Mouse (Mus musculus) Muller cell, postnatal 12 days (primary cell): ENCODE measurements around the gene Fam178b.

Experiments used
- DNase-seq: peaks from one replicate; pipeline ENCODE4 v3.0.0-alpha.2; 2015; ENCODE audit errors: inconsistent ontology term

Fam178b gene

GRCm38 (mm10) chr1:36682620-36683355 is at the start of gene Fam178b:
Gene Fam178b (minus strand): TSS chr1:36683183.
- no peak for DNase-seq

GRCm38 (mm10) chr1:36724057-36724431 is 41.1 kb upstream of the Fam178b start:
- no peak for DNase-seq

GRCm38 (mm10) chr1:36723146-36724056 is 40.4 kb upstream of the Fam178b start:
- DNase-seq: no peak

- no peak for DNase-seq
Observed at GRCm38 (mm10) chr1:36718786-36719185, 35.8 kb upstream of the Fam178b start.

- no peak for DNase-seq
Observed at GRCm38 (mm10) chr1:36714311-36714710, 31.3 kb upstream of the Fam178b start, which contains the start of gene Actr1b. Gene Actr1b (minus strand): TSS chr1:36714422.

DNA sequence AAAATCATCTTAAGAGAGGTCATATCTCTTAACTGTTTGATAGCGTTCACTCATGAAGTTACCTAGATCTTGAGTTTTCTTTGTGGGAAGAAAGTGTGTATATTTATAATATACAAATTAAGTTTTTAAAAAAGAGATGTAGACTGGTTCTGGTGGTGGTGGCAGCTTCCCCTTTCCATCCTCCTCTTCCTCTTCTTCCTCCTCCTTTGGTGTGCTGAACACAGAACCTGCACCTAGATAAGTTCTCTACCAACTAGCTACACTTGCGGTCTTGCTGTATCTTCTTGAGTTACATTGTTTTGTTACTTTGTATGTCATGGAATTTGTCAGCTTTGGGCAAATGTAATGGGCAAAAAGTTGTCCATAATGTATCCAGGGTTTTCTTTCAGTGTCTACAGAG is 28.1 kb upstream of the Fam178b start:
- DNase-seq: no peak

GRCm38 (mm10) chr1:36709854-36710280 is 26.9 kb upstream of the Fam178b start, which contains the start of gene 4933424G06Rik:
Gene 4933424G06Rik (plus strand): TSS chr1:36710149.
- DNase-seq: peak; percentile 99

GRCm38 (mm10) chr1:36709055-36709853 is 26.3 kb upstream of the Fam178b start:
- DNase-seq: peak; percentile 61

DNA sequence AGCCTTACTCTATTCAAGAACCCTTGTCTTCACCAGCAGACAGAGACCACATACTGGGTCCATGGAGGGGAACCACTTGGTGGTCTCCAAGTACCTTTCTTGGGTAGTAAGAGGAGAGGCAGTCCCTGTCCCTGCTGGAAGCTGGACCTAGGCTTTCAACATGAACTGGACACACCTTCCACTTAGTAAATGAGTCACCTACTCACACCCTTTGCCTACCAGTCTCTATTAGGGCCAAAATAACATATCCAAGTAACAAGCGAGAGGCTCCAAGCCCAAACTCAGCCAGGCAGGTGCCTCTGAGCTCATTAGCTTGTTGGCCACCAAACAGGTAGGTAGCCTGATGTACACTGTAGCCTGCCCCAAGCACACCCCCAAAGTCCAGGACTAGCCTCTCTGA is 25.6 kb upstream of the Fam178b start:
- peak; percentile 5 for DNase-seq

DNA sequence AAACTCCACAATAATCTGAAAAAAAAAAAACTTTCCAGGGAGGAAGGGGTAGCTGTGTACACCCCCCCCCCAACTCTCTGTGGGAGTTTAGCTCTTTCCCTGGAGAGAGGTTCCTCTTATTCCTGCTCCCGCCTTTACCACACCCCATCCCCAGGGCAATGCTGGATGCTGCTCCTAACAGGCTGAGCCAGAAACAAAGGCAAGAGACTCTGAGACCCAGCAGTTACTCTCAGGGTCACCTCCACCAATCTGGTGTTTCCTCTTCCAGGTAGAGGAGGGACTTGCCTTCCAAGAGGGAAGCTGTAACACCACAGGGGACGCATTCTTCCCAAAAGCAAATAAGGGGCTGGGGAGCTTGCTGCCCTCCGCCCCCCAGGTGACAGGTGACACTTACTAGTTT is 24.8 kb upstream of the Fam178b start:
- no peak for DNase-seq

GRCm38 (mm10) chr1:36707166-36707565 is 24.2 kb upstream of the Fam178b start:
- DNase-seq: peak; percentile 73

DNA sequence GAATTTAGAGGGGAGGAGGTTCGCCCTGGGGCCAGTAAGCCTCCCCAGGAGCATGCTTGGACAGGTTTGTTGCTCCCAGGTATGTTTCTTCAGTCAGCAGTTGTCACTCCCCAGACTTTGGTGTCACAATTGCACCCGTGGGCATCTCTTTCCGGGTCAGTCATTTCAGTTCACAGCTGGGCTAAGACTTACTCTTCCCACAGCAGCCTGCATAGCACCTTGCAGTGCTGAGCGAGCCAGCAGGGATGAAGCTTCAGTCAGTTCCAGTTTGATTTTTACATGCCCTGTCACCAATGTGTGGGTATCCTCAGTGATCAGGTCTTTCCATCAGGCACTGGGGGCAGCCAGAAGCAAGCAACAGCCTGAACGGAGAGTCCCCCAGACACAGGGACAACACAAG is 14.0 kb upstream of the Fam178b start:
- DNase-seq: no peak

DNA sequence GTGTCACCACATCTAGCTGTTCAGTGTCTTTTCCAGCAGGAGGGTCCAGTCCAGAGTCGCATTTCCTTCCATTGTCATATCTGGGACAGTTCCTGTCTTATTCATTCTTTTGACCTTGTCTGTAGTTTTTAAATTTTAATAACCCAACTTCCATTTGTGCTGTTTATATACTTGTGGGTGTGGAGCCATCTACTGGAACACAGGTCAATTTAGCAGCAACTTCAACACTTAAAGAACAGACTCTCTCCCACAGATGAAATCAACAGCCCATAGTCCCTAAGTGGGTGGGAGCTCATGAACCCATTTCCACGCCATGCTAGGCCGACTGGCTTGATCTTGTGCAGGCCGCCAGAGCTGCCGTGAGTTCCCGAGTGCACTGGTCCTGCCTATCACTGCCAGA is 13.4 kb upstream of the Fam178b start:
- DNase-seq: no peak

GRCm38 (mm10) chr1:36694871-36695270 is 11.9 kb upstream of the Fam178b start:
- DNase-seq: no peak

DNA sequence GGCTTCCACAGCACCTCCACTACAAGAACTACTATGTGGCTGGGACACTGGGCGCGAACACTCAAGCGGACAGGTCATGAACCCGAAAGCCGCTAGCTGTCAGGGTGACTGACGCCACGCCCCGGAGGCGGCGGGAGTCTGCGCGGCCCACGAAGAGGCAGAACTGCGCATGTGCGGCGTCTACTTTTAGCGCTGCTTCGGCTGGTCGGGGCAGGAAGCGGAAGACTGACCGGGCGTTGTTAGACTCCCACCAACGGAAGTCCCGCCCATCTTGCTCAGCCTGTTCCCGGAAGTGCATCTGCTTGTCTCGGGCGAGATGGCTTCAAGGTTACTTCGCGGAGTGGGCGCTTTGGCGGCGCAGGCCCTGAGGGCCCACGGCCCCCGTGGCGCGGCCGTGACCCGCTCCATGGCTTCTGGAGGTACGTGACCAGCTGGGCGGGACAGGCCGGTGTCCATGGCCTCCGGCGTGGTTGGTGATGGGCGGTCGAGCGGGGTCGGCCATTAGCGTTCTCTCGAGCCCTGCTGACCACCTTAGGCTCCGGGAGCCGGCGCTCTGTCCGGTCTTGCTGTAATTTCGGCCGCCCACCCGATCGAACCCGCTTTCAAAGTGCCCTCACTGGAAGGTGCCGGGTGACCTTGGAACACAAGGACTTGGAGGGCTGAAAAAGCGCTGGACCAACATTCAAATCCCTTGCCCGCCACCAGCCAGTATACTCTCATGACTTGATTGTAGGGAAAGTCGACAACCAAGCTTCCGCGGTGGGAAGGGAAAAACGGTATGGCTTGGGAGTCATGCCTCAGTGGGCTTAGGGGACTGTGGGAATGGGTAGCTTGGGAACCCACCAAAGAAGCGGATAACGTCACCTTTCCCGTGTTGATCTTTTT is 8.5 kb upstream of the Fam178b start, which contains the start of gene Cox5b:
Gene Cox5b (plus strand): TSS at position 179 of the 885 bp plus-strand sequence.
- DNase-seq: peak; percentile 96

GRCm38 (mm10) chr1:36690671-36691235 is 7.8 kb upstream of the Fam178b start:
- DNase-seq: no peak

- peak; percentile 73 for DNase-seq
Observed at GRCm38 (mm10) chr1:36683810-36684467, 956 bp upstream of the Fam178b start.

- no peak for DNase-seq
Observed at GRCm38 (mm10) chr1:36680893-36681292, 2.1 kb downstream of the Fam178b start.

- no peak for DNase-seq
Observed at GRCm38 (mm10) chr1:36674936-36675335, 8.0 kb downstream of the Fam178b start.
